Mouse (Mus musculus) right cerebral cortex, postnatal 25 days (tissue): ENCODE data around the gene Defb5.
"Not testable (repeated sequence)": the region's sequence is repeated elsewhere in the genome, so short reads cannot be mapped to it uniquely, and the experiment has no call there.

Experiments used
- DNase-seq: peaks from one replicate; pipeline ENCODE4 v3.0.0; 2022

The Defb5 gene

GRCm38 (mm10) chr8:19247280-19247679 lies at the start of gene Defb5:
Gene Defb5 (plus strand): TSS chr8:19247580.
- no peak for DNase-seq

DNA sequence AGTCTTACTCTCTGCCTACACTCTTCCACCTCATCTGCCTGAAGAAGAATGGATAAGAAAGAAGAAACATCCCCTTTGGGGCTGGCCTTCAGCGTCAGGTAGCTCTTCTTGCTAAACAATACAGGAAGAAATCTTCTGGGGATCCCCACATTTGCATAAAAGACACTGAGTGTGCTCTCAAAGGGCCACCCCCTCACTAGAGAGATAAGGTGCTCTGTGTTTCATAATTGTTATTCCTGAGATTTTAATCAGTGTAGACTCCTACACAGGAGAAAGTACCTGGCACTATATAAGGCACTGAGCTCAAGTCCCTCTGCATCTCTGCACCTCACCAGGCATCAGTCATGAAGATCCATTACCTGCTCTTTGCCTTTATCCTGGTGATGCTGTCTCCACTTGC lies 22.2 kb upstream of the Defb5 start, which contains the start of gene Defb6:
Gene Defb6 (plus strand): TSS at position 318 of the 400 bp plus-strand sequence.
- DNase-seq: no peak

DNA sequence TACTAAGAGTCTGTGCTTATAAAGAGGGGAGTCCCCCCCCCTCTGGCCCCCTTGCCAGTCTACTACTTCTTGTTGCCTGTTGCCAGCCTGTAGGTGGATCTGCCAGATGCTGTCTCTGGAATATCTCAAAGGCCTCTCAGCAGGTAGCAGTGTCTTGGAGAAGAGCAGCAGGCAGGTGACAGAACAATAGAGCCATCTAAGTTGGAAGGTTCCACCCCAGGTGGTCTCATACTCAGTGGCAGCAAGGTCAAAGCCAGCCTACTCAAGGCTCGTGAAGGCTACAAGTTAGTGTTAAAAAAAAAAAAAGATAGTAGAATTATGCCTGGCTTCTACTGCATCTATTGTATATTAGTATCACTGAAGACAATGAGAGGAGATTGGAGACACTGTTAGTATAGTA lies 9.3 kb upstream of the Defb5 start:
- DNase-seq: no peak

- DNase-seq: no peak
Observed at GRCm38 (mm10) chr8:19239616-19240015, 7.8 kb upstream of the Defb5 start, which contains the start of gene Defb46. Gene Defb46 (plus strand): TSS chr8:19239916.

GRCm38 (mm10) chr8:19258136-19258535 lies 10.8 kb downstream of the Defb5 start:
- no peak for DNase-seq

GRCm38 (mm10) chr8:19259667-19260066 lies 12.3 kb downstream of the Defb5 start:
- no peak for DNase-seq

DNA sequence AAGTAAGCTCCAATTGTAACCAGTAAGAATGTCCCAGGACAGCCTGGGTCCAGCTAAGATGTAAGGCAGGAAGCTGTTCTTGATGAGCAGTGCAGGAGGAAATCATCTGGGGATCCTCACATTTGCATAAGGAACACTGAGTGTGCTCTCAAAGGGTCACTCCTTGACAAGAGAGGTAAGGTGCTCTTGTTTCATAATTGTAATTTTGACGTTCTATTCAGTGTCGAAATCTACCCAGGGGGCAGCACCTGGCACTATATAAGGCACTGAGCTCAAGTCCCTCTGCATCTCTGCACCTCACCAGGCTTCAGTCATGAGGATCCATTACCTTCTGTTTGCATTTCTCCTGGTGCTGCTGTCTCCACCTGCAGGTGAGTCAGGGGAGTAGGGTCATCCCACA lies 45.7 kb downstream of the Defb5 start, which contains the start of gene Defb3:
Gene Defb3 (plus strand): TSS at position 301 of the 400 bp plus-strand sequence.
- DNase-seq: not testable (repeated sequence)

DNA sequence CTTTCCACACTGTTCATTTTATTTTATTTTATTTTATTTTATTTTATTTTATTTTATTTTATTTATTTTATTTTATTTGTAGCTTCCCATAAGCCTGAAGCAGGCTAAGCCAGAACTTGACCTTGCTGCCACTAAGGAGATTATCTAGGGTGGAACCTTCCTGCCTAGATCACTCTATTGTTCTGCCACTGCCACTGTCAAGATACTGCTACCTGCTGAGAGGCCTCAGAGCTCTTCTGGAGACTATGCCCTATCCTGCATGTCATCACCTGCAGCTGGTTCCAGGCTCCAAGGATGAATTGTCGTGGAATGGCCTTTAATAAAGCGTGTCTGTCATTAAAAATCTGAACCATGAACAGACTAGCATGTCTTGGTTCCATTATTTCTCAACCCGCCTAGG lies 51.0 kb downstream of the Defb5 start:
- not testable (repeated sequence) for DNase-seq
